Mouse (Mus musculus): ENCODE measurements around the gene Srrt. TPM values are rescaled to one million over a fixed set of nuclear protein-coding genes. Genes with fewer than 3 reads are reported as not detected.

Srrt gene
- polyA plus RNA-seq, 1 experiment = 73.3 TPM

DNA sequence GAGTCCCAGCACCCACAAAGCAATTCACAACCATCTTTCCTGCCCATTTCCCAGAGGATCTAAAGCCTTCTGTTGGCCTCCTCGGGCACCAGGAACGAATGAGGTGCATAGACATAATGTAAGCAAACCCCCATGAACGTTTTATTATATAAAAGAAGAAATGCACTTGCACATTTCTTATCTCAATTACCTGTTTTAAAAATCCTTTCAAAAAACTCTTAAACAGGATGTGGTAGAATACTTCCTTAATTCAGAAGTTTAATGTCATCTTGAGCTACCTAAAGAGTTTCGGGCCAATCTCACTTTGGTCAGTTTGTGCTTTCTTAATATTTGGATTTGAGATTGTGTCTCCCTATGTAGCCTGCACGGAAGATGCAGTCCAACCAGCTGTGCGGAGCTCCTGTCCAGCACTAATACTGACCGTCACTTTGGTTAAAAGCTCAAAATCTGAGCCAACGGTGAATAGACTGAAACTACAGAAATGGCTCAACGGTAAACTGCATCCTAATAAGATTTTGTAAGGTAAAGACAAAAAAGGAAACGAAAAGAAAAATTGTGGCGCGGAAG lies 952 bp downstream of the Srrt start:
- H3K4me1 ChIP-seq (ENCODE audit: control insufficient read depth) = peaks cover 63% of the 10 kb centered on the region
- TF ChIP-seq TAL1 (IDR thresholded peaks at IDR 0.05; ENCODE audit: low read length) (no peak), GATA1 (IDR thresholded peaks at IDR 0.05; ENCODE audit: low read length) (no peak)
- H3K9me3 ChIP-seq (ENCODE audit: control insufficient read depth, low read length) = peaks cover 5% of the 10 kb centered on the region
- H3K4me3 ChIP-seq (replicated peaks) = peak overlapping the region; percentile 94
- peaks cover 73% of the 10 kb centered on the region for H3K36me3 ChIP-seq (ENCODE audit: control insufficient read depth)
- H3K27me3 ChIP-seq (ENCODE audit: control insufficient read depth) = no peaks in the 10 kb centered on the region

DNA sequence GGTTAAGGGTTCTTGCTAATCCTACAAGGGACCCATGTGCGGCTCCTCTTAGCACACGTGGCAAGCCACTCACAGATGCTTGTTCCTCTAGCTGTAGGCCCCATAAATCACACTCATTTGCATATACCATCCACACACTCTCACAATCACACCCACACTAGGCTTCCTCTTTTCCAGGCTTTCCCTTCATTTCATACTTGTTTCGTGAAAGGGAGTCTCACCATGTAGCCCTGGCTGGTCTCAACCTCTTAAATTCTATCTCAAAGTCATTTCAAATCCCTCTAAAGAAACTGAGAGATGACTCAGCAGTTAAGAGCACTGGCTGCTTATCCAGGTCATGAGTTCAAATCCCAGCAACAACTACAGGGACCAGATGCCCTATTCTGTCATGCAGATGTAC lies 1.7 kb downstream of the Srrt start:
- TF ChIP-seq GATA1 (IDR thresholded peaks at IDR 0.05; ENCODE audit: low read length) (no peak), TAL1 (IDR thresholded peaks at IDR 0.05; ENCODE audit: low read length) (no peak)
- peaks cover 5% of the 10 kb centered on the region for H3K9me3 ChIP-seq (ENCODE audit: control insufficient read depth, low read length)
- peak overlapping the region; percentile 94 for H3K4me3 ChIP-seq (replicated peaks)
- H3K36me3 ChIP-seq (ENCODE audit: control insufficient read depth) = peaks cover 80% of the 10 kb centered on the region
- peaks cover 67% of the 10 kb centered on the region for H3K4me1 ChIP-seq (ENCODE audit: control insufficient read depth)
- H3K27me3 ChIP-seq (ENCODE audit: control insufficient read depth) = no peaks in the 10 kb centered on the region

- Histone ChIP-seq H3K27me3 (ENCODE audit: control insufficient read depth) (no peaks in the 10 kb centered on the region), H3K4me3 (replicated peaks) (peak overlapping the region; percentile 94), H3K4me1 (ENCODE audit: control insufficient read depth) (peaks cover 69% of the 10 kb centered on the region), H3K9me3 (ENCODE audit: control insufficient read depth, low read length) (peaks cover 5% of the 10 kb centered on the region), H3K36me3 (ENCODE audit: control insufficient read depth) (peaks cover 81% of the 10 kb centered on the region)
- TF ChIP-seq TAL1 (IDR thresholded peaks at IDR 0.05; ENCODE audit: low read length) (no peak), GATA1 (IDR thresholded peaks at IDR 0.05; ENCODE audit: low read length) (no peak)
Measured at GRCm38 (mm10) chr5:137304816-137305215, 2.7 kb downstream of the Srrt start.

DNA sequence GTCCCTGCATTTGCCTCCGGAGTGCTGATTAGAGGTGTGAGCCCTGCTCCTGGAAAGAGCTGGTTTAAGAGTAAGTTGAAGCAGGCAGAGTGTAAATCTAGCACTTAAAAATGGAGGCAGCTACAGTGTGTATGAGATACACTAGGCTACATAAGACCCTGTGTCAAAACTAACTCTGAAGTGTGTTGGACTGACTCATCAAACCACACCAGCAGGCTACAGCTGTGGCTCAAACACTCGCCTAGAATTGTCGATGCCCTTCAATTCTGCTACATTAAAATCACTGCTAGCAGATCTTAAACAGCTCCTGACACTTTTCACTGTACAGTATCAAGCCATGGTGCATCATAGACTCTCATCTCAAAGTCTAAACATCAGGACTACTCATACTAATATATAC lies 3.3 kb downstream of the Srrt start:
- H3K4me1 ChIP-seq (ENCODE audit: control insufficient read depth) = peaks cover 72% of the 10 kb centered on the region
- H3K27me3 ChIP-seq (ENCODE audit: control insufficient read depth) = no peaks in the 10 kb centered on the region
- TF ChIP-seq TAL1 (IDR thresholded peaks at IDR 0.05; ENCODE audit: low read length) = no peak
- no peak for TF ChIP-seq GATA1 (IDR thresholded peaks at IDR 0.05; ENCODE audit: low read length)
- peaks cover 81% of the 10 kb centered on the region for H3K36me3 ChIP-seq (ENCODE audit: control insufficient read depth)
- H3K9me3 ChIP-seq (ENCODE audit: control insufficient read depth, low read length) = peaks cover 5% of the 10 kb centered on the region
- peak overlapping the region; percentile 94 for H3K4me3 ChIP-seq (replicated peaks)

DNA sequence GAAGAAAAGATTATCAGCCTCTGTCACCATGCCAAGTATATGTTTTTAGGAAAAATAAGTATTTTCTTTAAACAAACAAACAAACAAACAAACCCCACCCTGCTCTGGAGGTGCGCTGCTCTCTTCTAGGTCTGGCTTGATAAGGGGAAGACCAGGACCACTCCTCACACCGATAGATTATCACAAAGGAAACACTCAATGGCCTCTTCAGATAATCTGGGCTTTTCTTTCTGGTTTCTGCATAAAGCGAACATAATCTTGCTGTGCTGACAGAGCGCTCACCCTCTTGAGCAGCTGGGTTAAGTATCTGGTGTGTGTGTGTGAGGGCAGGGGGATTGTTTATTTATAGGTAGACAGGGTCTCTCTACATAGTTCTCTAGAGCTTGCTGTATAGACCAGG lies 3.9 kb downstream of the Srrt start:
- H3K36me3 ChIP-seq (ENCODE audit: control insufficient read depth) = peaks cover 81% of the 10 kb centered on the region
- TF ChIP-seq TAL1 (IDR thresholded peaks at IDR 0.05; ENCODE audit: low read length) (no peak), GATA1 (IDR thresholded peaks at IDR 0.05; ENCODE audit: low read length) (no peak)
- peaks cover 3% of the 10 kb centered on the region for H3K9me3 ChIP-seq (ENCODE audit: control insufficient read depth, low read length)
- H3K27me3 ChIP-seq (ENCODE audit: control insufficient read depth) = no peaks in the 10 kb centered on the region
- no peak overlapping the region for H3K4me3 ChIP-seq (replicated peaks)
- peaks cover 68% of the 10 kb centered on the region for H3K4me1 ChIP-seq (ENCODE audit: control insufficient read depth)

GRCm38 (mm10) chr5:137301253-137301652 lies 6.2 kb downstream of the Srrt start:
- Histone ChIP-seq H3K4me3 (replicated peaks) (no peak overlapping the region), H3K9me3 (ENCODE audit: control insufficient read depth, low read length) (no peaks in the 10 kb centered on the region), H3K4me1 (ENCODE audit: control insufficient read depth) (peaks cover 63% of the 10 kb centered on the region), H3K27me3 (ENCODE audit: control insufficient read depth) (no peaks in the 10 kb centered on the region; the same call in 1 of the 2 replicates), H3K36me3 (ENCODE audit: control insufficient read depth) (peaks cover 100% of the 10 kb centered on the region)
- TF ChIP-seq TAL1 (IDR thresholded peaks at IDR 0.05; ENCODE audit: low read length) (no peak), GATA1 (IDR thresholded peaks at IDR 0.05; ENCODE audit: low read length) (no peak)

GRCm38 (mm10) chr5:137299240-137299639 lies 8.2 kb downstream of the Srrt start:
- Histone ChIP-seq H3K4me1 (ENCODE audit: control insufficient read depth) (peaks cover 63% of the 10 kb centered on the region), H3K4me3 (replicated peaks) (no peak overlapping the region), H3K9me3 (ENCODE audit: control insufficient read depth, low read length) (no peaks in the 10 kb centered on the region), H3K36me3 (ENCODE audit: control insufficient read depth) (peaks cover 98% of the 10 kb centered on the region), H3K27me3 (ENCODE audit: control insufficient read depth) (no peaks in the 10 kb centered on the region; the same call in 1 of the 2 replicates)
- TF ChIP-seq TAL1 (IDR thresholded peaks at IDR 0.05; ENCODE audit: low read length) (no peak), GATA1 (IDR thresholded peaks at IDR 0.05; ENCODE audit: low read length) (no peak)

GRCm38 (mm10) chr5:137297126-137297525 lies 10.3 kb downstream of the Srrt start:
- H3K36me3 ChIP-seq (ENCODE audit: control insufficient read depth) = peaks cover 84% of the 10 kb centered on the region
- no peak overlapping the region for H3K4me3 ChIP-seq (replicated peaks)
- TF ChIP-seq GATA1 (IDR thresholded peaks at IDR 0.05; ENCODE audit: low read length) (no peak), TAL1 (IDR thresholded peaks at IDR 0.05; ENCODE audit: low read length) (no peak)

DNA sequence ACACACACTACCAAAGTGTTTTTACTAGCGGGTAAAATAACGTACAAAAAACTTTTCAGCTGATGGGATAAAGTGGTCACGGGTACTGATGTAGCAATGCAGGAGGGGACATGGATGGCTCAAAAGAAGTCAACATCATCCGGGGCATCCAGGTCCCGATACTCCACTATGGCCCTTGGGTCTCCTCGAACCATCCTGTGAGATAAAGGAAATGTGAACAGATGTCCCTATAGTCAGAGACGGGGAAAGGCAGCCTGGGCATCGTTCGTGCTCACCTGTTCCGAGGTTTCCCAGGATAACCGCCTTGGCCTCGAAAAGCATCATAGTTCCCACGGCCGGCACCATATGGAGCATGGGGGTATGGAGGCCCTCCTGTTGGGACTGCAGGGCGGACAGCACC lies 11.8 kb downstream of the Srrt start:
- Histone ChIP-seq H3K36me3 (ENCODE audit: control insufficient read depth) (peaks cover 83% of the 10 kb centered on the region), H3K4me1 (ENCODE audit: control insufficient read depth) (peaks cover 69% of the 10 kb centered on the region), H3K9me3 (ENCODE audit: control insufficient read depth, low read length) (no peaks in the 10 kb centered on the region), H3K4me3 (replicated peaks) (peak overlapping the region; percentile 96), H3K27me3 (ENCODE audit: control insufficient read depth) (no peaks in the 10 kb centered on the region; the same call in 1 of the 2 replicates)
- TF ChIP-seq GATA1 (IDR thresholded peaks at IDR 0.05; ENCODE audit: low read length) = no peak
- no peak for TF ChIP-seq TAL1 (IDR thresholded peaks at IDR 0.05; ENCODE audit: low read length)

More at GRCm38 (mm10) chr5:137297126-137297525, 10.3 kb downstream of the Srrt start:
- Histone ChIP-seq H3K4me1 (ENCODE audit: control insufficient read depth) (peaks cover 63% of the 10 kb centered on the region), H3K27me3 (ENCODE audit: control insufficient read depth) (no peaks in the 10 kb centered on the region; the same call in 1 of the 2 replicates), H3K9me3 (ENCODE audit: control insufficient read depth, low read length) (no peaks in the 10 kb centered on the region)

Measured in erythroblast, embryonic 14.5 days (primary cell).